ENCODE assay signal across 9 mouse cellular contexts in the genomic region with DNA sequence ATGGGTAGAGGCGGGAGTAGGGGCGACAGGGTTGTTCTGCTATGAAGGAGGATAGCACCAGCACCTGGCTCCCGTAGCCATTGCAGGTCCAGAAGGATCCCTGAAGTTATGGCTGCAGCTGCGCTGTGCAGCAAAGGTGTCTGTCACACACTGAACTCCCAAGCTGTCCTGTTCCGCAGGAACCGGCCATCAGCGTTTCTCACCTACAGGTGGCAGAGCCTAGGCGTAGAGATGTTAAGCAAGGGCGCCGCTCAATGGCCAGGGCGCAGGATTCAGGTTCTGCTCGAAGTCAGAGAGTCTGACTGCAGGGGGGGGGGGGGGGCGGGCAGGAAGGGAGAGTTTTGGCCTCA.
A peak's percentile ranks its signal among the peaks of the same experiment; 100 is the strongest.
DNase-seq lines count a peak whose midpoint lies in the region; ATAC-seq lines count a peak whose summit lies in the region.
"Had no signal": no experiment of that assay in that cellular context is flagged by ENCODE, and none has a peak within 500 bp of the region (broad histone marks: within the 10 kb centered on the region; RNA-seq: fewer than 3 reads in every experiment).

No protein-coding gene starts in this region.

- peak overlapping the region; percentile 29 for H3K4me3 ChIP-seq in forebrain, embryonic 16.5 days (replicated peaks; ENCODE audit: low read length)
- H3K4me3 ChIP-seq in liver, embryonic 11.5 days (ENCODE audit: low read depth, low read length): peak overlapping the region; percentile 33
- peak overlapping the region; percentile 25; the same call in 1 of the 2 replicates for H3K4me3 ChIP-seq in stomach, embryonic 15.5 days (replicated peaks)

- peak; percentile 21 for DNase-seq in retina, embryonic 14.5 days (ENCODE audit: low spot score)
- no peak for DNase-seq in retina, postnatal 1 day
- DNase-seq in liver, embryonic 11.5 days (ENCODE audit: low spot score): no peak
- no peak for DNase-seq in testis, postnatal 14 days (ENCODE audit: low spot score)
- DNase-seq: gastrocnemius, postnatal 25 days; thymus, postnatal 25 days had no signal

- peaks cover 65% of the 10 kb centered on the region for H3K27me3 ChIP-seq in forebrain, embryonic 16.5 days (replicated peaks; ENCODE audit: control insufficient read depth, insufficient read depth, low read length)
- H3K27me3 ChIP-seq in liver, embryonic 11.5 days (replicated peaks; ENCODE audit: control insufficient read depth, insufficient read depth, low read length): peaks cover 36% of the 10 kb centered on the region
- peaks cover 30% of the 10 kb centered on the region for H3K27me3 ChIP-seq in stomach, embryonic 15.5 days (replicated peaks)

- ATAC-seq in forebrain, embryonic 16.5 days: peak; percentile 24; the same call in 1 of the 2 replicates
- no peak for ATAC-seq in liver, embryonic 11.5 days (replicated peaks; ENCODE audit: low FRiP score)
- no peak for ATAC-seq in stomach, embryonic 15.5 days (ENCODE audit: insufficient read depth, low FRiP score, low read depth)
- no peak for ATAC-seq in inflammation-experienced regulatory T-cells, adult 6 months

- H3K36me3 ChIP-seq in forebrain, embryonic 16.5 days (ENCODE audit: control insufficient read depth, insufficient read depth): no peaks in the 10 kb centered on the region
- H3K36me3 ChIP-seq in liver, embryonic 11.5 days (ENCODE audit: control insufficient read depth, insufficient read depth, low read length): no peaks in the 10 kb centered on the region
- H3K36me3 ChIP-seq in stomach, embryonic 15.5 days: no peaks in the 10 kb centered on the region

- WGBS in forebrain, embryonic 16.5 days: 6% methylated on average over 12 of the region's 13 CpGs
- WGBS in liver, embryonic 11.5 days: 15% methylated on average over 13 of the region's 13 CpGs
- 25% methylated on average over 12 of the region's 13 CpGs for WGBS in stomach, embryonic 15.5 days

- H3K9ac ChIP-seq in forebrain, embryonic 16.5 days (replicated peaks; ENCODE audit: low read depth, low read length): peak overlapping the region; percentile 22; the same call in 1 of the 2 replicates
- H3K9ac ChIP-seq in liver, embryonic 11.5 days (ENCODE audit: low read depth, low read length): peak overlapping the region; percentile 48; the same call in 1 of the 2 replicates
- H3K9ac ChIP-seq in stomach, embryonic 15.5 days: no peak overlapping the region

- peak overlapping the region; percentile 47 for H3K4me2 ChIP-seq in forebrain, embryonic 16.5 days (ENCODE audit: low read length)
- peak overlapping the region; percentile 63 for H3K4me2 ChIP-seq in liver, embryonic 11.5 days
- peak overlapping the region; percentile 50 for H3K4me2 ChIP-seq in stomach, embryonic 15.5 days

- no peak overlapping the region for H3K27ac ChIP-seq in forebrain, embryonic 16.5 days (ENCODE audit: low read length)
- H3K27ac ChIP-seq in liver, embryonic 11.5 days (ENCODE audit: low read depth, low read length): no peak overlapping the region
- H3K27ac ChIP-seq in stomach, embryonic 15.5 days: no peak overlapping the region

- peaks cover 13% of the 10 kb centered on the region for H3K4me1 ChIP-seq in forebrain, embryonic 16.5 days (replicated peaks; ENCODE audit: control insufficient read depth, insufficient read depth, low read length)
- H3K4me1 ChIP-seq in liver, embryonic 11.5 days (replicated peaks; ENCODE audit: control insufficient read depth, insufficient read depth, low read length): peaks cover 19% of the 10 kb centered on the region
- H3K4me1 ChIP-seq in stomach, embryonic 15.5 days: peaks cover 9% of the 10 kb centered on the region; the same call in 1 of the 2 replicates

- H3K9me3 ChIP-seq in forebrain, embryonic 16.5 days (ENCODE audit: control insufficient read depth, low read length): no peaks in the 10 kb centered on the region
- no peaks in the 10 kb centered on the region for H3K9me3 ChIP-seq in liver, embryonic 11.5 days (ENCODE audit: control insufficient read depth, low read length)
- H3K9me3 ChIP-seq in stomach, embryonic 15.5 days: no peaks in the 10 kb centered on the region
